Mouse (Mus musculus): Measurements from ENCODE around the gene Glul. TPM values are rescaled to one million over a fixed set of nuclear protein-coding genes. Genes with fewer than 3 reads are reported as not detected.

Glul gene
- polyA plus RNA-seq (2017; shearing (Covaris generic)), result 38.1 TPM

DNA sequence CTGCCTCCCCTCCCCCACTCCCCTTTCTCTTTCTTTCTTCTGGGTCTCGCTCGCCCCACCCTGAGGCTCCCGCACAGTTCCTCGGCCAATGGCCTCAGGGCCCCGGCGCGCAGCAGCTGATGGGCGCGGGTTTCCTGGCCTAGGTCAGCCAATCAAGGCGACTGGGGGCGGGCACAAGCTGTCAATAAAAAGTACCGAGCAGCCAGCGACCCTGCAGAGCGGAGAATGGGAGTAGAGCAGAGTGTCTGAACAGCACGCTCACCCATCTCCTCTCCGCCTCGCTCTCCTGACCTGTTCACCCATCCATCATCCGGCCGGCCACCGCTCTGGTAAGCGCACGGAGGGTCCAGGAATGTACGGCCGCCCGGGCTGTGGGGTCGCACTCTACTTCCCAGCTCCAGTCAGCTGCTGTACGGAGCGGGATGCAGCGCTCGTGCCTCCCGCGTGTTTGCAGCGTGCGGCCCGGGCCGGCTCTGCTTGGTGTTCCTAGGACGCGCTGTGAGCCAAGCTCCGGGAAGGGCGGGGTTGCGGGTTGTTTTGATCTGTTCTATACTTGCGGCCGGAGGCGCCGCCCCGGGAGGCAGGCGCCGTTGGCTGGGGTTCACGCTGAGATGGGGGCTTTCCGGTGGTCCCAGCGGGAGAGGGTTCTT, at the start of gene Glul, which contains the start of gene Teddm2:
TSS of gene Glul (plus strand) at position 214 of the 650 bp plus-strand sequence.
TSS of gene Teddm2 (minus strand) at position 498 of the 650 bp plus-strand sequence.

GRCm38 (mm10) chr1:153874045-153874444, 25.7 kb upstream of the Glul start, which contains the start of gene Teddm1b:
Gene Teddm1b (plus strand): TSS chr1:153874345.

GRCm38 (mm10) chr1:153891442-153891841, 8.3 kb upstream of the Glul start, which contains the start of gene Teddm1a:
Gene Teddm1a (plus strand): TSS chr1:153891742.

Other genes with a start within 250 kb of the Glul start
- gene Rgs8, start 246.9 kb upstream of the Glul start, polyA plus RNA-seq (2017; shearing (Covaris generic)), result 0.22 TPM
- gene Rgs16, start 159.6 kb upstream of the Glul start, polyA plus RNA-seq (2017; shearing (Covaris generic)), result 55.7 TPM
- gene Rnasel, start 150.5 kb upstream of the Glul start, polyA plus RNA-seq (2017; shearing (Covaris generic)), result 36.7 TPM
- 0.13 TPM for gene Rgsl1, start 55.8 kb upstream of the Glul start, polyA plus RNA-seq (2017; shearing (Covaris generic))
- gene Teddm1b, start 25.6 kb upstream of the Glul start, polyA plus RNA-seq (2017; shearing (Covaris generic)), result 0.15 TPM
- not detected for gene Teddm1a, start 8.2 kb upstream of the Glul start, polyA plus RNA-seq (2017; shearing (Covaris generic))
- gene Teddm2, start 284 bp downstream of the Glul start, polyA plus RNA-seq (2017; shearing (Covaris generic)), result 0.38 TPM

All from activated CD4-positive, CD25-positive, alpha-beta regulatory T cell, adult 9 weeks (primary cell).